Mouse (Mus musculus) CH12.LX (cell line): ENCODE results near the gene Plekha6. TPM values are rescaled to one million over a fixed set of nuclear protein-coding genes. Genes with fewer than 3 reads are reported as not detected.
"Not testable (repeated sequence)": the region's sequence is repeated elsewhere in the genome, so short reads cannot be mapped to it uniquely, and the experiment has no call there.

Experiments
- DNase-seq: peaks from one replicate; pipeline ENCODE4 v3.0.0-alpha.2; 2013; ENCODE audit errors: extremely low read depth
- H3K27ac ChIP-seq: 2 replicates; pipeline ENCODE4 v1.5.1; 2012; ENCODE audit warnings: low read depth, mild to moderate bottlenecking, control low read depth, moderate library complexity; ENCODE audit not compliant: insufficient read depth
- H3K27me3 ChIP-seq: replicated peaks from 2 replicates; pipeline ENCODE3; 2012; ENCODE audit warnings: inconsistent platforms
- H3K36me3 ChIP-seq, 2 experiments: replicated peaks in 1 of 2; 2 replicates each; pipeline versions ENCODE3 to v1.6.1; 2012; ENCODE audit warnings: inconsistent platforms in 1 of 2, low read length in 1 of 2, mild to moderate bottlenecking in 1 of 2, mixed read lengths in 1 of 2, moderate library complexity in 1 of 2; ENCODE audit not compliant: control insufficient read depth in 1 of 2, insufficient read depth in 1 of 2
- H3K4me1 ChIP-seq, 2 experiments: 2 replicates each; pipeline ENCODE4 v1.6.1; 2012; ENCODE audit warnings: inconsistent platforms in 1 of 2, moderate library complexity in 1 of 2; ENCODE audit not compliant: insufficient read depth in 2 of 2, control insufficient read depth in 1 of 2
- H3K4me2 ChIP-seq: 2 replicates; pipeline ENCODE4 v1.6.1; 2012; ENCODE audit warnings: low read depth, mild to moderate bottlenecking, control low read depth; ENCODE audit not compliant: poor library complexity, insufficient read depth, severe bottlenecking
- H3K4me3 ChIP-seq, 3 experiments: fragments of 150-350 bp in 1 of 3; sonication (generic) in 1 of 3; replicated peaks in 1 of 3; 2 replicates each; pipeline versions ENCODE3 to v1.5.1; 2011 to 2012; ENCODE audit warnings: low read depth in 2 of 3, low read length in 2 of 3, mild to moderate bottlenecking in 2 of 3, moderate library complexity in 2 of 3, control low read depth in 1 of 3, improper control_type of control experiment in 1 of 3, inconsistent platforms in 1 of 3, mixed read lengths in 1 of 3; ENCODE audit not compliant: poor library complexity in 1 of 3
- H3K79me2 ChIP-seq: replicated peaks from 2 replicates; pipeline ENCODE4 v1.6.1; 2012; ENCODE audit warnings: mild to moderate bottlenecking, moderate library complexity; ENCODE audit not compliant: control insufficient read depth, poor library complexity, insufficient read depth, severe bottlenecking; ENCODE audit errors: extremely low read depth
- H3K9ac ChIP-seq: 2 replicates; pipeline ENCODE4 v1.6.1; 2012; ENCODE audit warnings: low read depth, mild to moderate bottlenecking, control low read depth, moderate library complexity; ENCODE audit not compliant: insufficient read depth
- H3K9me3 ChIP-seq: replicated peaks from 2 replicates; pipeline ENCODE3; 2012; ENCODE audit warnings: low read length, inconsistent platforms, mixed read lengths
- ELF1 ChIP-seq: IDR thresholded peaks from 2 replicates; pipeline ENCODE4 v1.6.1; 2014; ENCODE audit warnings: low read depth, mild to moderate bottlenecking, inconsistent platforms, low read length, improper control_type of control experiment
- ETS1 ChIP-seq: conservative IDR thresholded peaks from 2 replicates; pipeline ENCODE4 v1.6.1; 2012; ENCODE audit warnings: low read depth, mild to moderate bottlenecking, inconsistent platforms, low read length, improper control_type of control experiment, moderate library complexity
- GABPA ChIP-seq: IDR thresholded peaks from 2 replicates; pipeline ENCODE4 v1.6.1; 2012; ENCODE audit warnings: low read depth, low read length, improper control_type of control experiment, inconsistent platforms; ENCODE audit not compliant: insufficient replicate concordance
- HCFC1 ChIP-seq: IDR thresholded peaks from 2 replicates; pipeline ENCODE4 v1.6.1; 2012; ENCODE audit warnings: low read depth, mild to moderate bottlenecking, inconsistent platforms, low read length, improper control_type of control experiment
- IRF4 ChIP-seq: IDR thresholded peaks from 2 replicates; pipeline ENCODE4 v1.6.1; 2014; ENCODE audit warnings: low read depth, mild to moderate bottlenecking, inconsistent platforms, low read length, improper control_type of control experiment
- JUND ChIP-seq: conservative IDR thresholded peaks from 2 replicates; pipeline ENCODE4 v1.6.1; 2011; ENCODE audit warnings: low read depth, low read length, improper control_type of control experiment
- POLR2AphosphoS2 ChIP-seq: IDR thresholded peaks from 2 replicates; pipeline ENCODE4 v1.6.1; 2011; ENCODE audit warnings: low read depth, low read length, improper control_type of control experiment
- SIN3A ChIP-seq: IDR thresholded peaks from 2 replicates; pipeline ENCODE4 v1.6.1; 2012; ENCODE audit warnings: low read length, improper control_type of control experiment, inconsistent platforms
- TCF12 ChIP-seq: IDR thresholded peaks from 2 replicates; pipeline ENCODE4 v1.6.1; 2014; ENCODE audit warnings: low read depth, mild to moderate bottlenecking, inconsistent platforms, low read length, improper control_type of control experiment
- USF2 ChIP-seq: conservative IDR thresholded peaks from 2 replicates; pipeline ENCODE4 v1.6.1; 2011; ENCODE audit warnings: low read depth, low read length, improper control_type of control experiment
- ZC3H11A ChIP-seq: IDR thresholded peaks from 2 replicates; pipeline ENCODE4 v1.6.1; 2012; ENCODE audit warnings: low read depth, mild to moderate bottlenecking, inconsistent platforms, low read length, improper control_type of control experiment
- ZKSCAN1 ChIP-seq: IDR thresholded peaks from 2 replicates; pipeline ENCODE4 v1.6.1; 2012; ENCODE audit warnings: low read depth, inconsistent platforms, low read length, improper control_type of control experiment, borderline replicate concordance
- dilution Hi-C: fragments of 300-500 bp; cut with MboI; formaldehyde crosslinking; loops from 2 replicates; pipeline ENCODE4 v1.14.3; 2020; ENCODE audit warnings: low sequenced_read_pairs; ENCODE audit not compliant: extremely low pct_unique_long_range_greater_than_20kb, extremely low pct_ligation_motif_present
- in situ Hi-C: fragments of 300-500 bp; cut with MboI; formaldehyde crosslinking; loops from 3 replicates; pipeline ENCODE4 v1.14.3; 2019; ENCODE audit warnings: low sequenced_read_pairs, low pct_ligation_motif_present, low pct_unique_long_range_greater_than_20kb, mixed read lengths
- polyA plus RNA-seq: library from polyadenylated mRNA; unstranded; fragments of >175 nt; gene quantifications from 2 replicates; pipeline ENCODE4 v1.2.1, GENCODE M21; 2012; ENCODE audit warnings: low read depth; ENCODE audit not compliant: insufficient read length
- total RNA-seq, 2 experiments: library from RNA; depleted of rRNA; stranded (reverse); fragments of 300-350 nt in 1 of 2; fragments of >200 nt in 1 of 2; gene quantifications; 2 replicates each; pipeline ENCODE4 v1.2.3; 2012 to 2014

The Plekha6 gene
- total and polyA plus RNA-seq, 3 experiments, result 0.07 TPM; not detected in 2

DNA sequence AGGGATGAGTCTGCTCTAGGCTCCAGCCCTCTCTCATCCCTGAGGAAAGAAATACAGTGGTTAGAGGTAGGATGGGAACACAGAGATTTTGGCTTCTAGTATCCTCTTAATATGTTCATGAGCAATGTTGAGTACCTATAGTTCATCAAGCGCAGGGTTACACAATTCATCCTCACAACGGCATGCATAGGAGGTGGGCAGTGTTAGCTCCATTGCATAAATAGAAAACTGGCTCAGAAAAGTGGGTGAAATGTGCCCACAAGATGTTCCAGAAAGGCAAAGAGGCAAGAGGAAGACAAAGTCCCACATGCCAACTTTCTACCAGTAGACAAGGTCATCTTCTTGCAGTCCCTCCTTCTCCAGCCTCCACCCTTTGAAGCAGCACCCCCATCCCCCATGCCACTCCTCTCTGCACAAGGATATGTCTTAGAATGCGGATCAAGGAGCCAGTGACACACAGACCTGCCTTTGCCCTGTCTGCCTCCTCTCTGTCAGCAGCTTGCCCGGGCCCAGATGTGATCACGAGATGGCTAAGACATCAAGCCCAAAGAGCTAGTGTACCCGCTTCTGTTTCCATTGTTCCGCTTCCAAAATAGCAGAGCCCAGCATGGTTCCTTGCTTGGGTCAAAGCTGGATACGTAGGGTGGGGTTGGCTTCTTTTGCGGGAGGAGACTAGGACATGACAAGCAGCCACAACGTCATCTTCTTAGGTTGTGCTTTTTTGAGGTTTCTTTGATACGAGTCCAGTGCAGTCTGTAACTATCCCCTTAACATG, 168.8 kb downstream of the Plekha6 start:
- TF ChIP-seq USF2, result no peak
- no peak for TF ChIP-seq GABPA
- TF ChIP-seq SIN3A, result no peak
- TF ChIP-seq IRF4, result no peak
- TF ChIP-seq ETS1, result no peak
- no peak for TF ChIP-seq TCF12
- no peak for TF ChIP-seq ZKSCAN1
- no peak for TF ChIP-seq JUND
- no peak for TF ChIP-seq HCFC1
- no peak for DNase-seq
- Histone ChIP-seq H3K9ac (no peak overlapping the region), H3K4me3 (no peak overlapping the region), H3K36me3 (no peaks in the 10 kb centered on the region), H3K4me1 (no peaks in the 10 kb centered on the region), H3K4me2 (no peak overlapping the region), H3K79me2 (no peaks in the 10 kb centered on the region), H3K9me3 (peaks cover 6% of the 10 kb centered on the region), H3K27ac (no peak overlapping the region), H3K27me3 (peaks cover 76% of the 10 kb centered on the region)
- in situ Hi-C loops, result no loop called here
- dilution Hi-C loops, result no loop called here

DNA sequence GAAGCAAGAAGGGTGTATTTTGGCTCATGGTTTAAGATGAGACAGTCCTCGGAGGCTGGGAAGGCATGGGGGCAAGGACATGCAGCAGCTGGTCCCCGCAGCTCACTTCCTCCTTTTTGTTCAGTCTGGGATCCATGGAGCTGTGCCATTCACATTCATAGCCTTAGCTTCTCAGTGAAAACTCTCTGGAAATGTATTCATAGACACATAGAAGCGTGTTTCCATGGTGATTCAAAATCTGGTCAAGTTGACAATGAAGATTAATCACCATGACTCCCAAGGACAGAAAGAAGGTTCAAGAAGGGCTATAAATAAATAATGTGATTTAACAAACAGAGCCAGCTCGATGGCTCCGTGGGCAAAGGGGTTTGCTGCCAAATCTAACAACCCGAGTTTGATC, 169.9 kb downstream of the Plekha6 start:
- DNase-seq, result no peak
- Histone ChIP-seq H3K4me1 (no peaks in the 10 kb centered on the region), H3K36me3 (no peaks in the 10 kb centered on the region), H3K4me3 (no peak overlapping the region), H3K9me3 (peaks cover 6% of the 10 kb centered on the region), H3K9ac (no peak overlapping the region), H3K4me2 (no peak overlapping the region), H3K79me2 (no peaks in the 10 kb centered on the region), H3K27ac (no peak overlapping the region), H3K27me3 (peaks cover 68% of the 10 kb centered on the region)
- in situ Hi-C loops (no loop called here), dilution Hi-C loops (no loop called here)
- TF ChIP-seq POLR2AphosphoS2 (no peak), USF2 (no peak), ZC3H11A (no peak), IRF4 (no peak), ELF1 (no peak)

DNA sequence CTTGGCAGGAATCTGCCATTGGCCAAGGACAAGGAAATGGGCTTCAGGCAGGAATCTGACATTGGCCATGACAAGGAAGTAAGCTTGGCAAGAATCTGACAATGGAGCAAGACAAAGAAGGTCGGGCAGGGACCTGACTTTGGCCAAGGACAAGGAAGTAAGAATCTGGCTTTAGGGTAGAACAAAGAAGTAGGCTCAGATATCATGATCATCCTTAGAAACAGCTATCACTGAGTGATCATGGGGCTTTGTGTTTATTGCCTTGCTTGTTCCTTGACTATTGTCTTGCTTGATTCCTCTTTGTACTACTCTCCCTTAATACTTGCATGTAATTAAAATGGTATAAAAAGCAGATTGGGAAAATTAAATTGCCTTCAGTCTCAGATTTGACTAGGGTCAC, 176.4 kb downstream of the Plekha6 start:
- H3K9ac ChIP-seq, DNase-seq, H3K79me2 ChIP-seq, H3K9me3 ChIP-seq, H3K4me1 ChIP-seq, H3K27ac ChIP-seq, H3K4me2 ChIP-seq, H3K4me3 ChIP-seq, H3K36me3 ChIP-seq, dilution Hi-C loops, in situ Hi-C loops: not testable (repeated sequence)
- peaks cover 49% of the 10 kb centered on the region for H3K27me3 ChIP-seq
